ENCODE assay signal across 11 mouse cellular contexts in genomic region chr9:37568605-37569214, GRCm38 (mm10). TPM values are rescaled to one million over a fixed set of nuclear protein-coding genes. Genes with fewer than 3 reads are reported as not detected.
DNase-seq lines count a peak whose midpoint lies in the region; ATAC-seq and TF ChIP-seq lines count a peak whose summit lies in the region.
"Had no signal": no experiment of that assay in that cellular context is flagged by ENCODE, and none has a peak within 500 bp of the region (broad histone marks: within the 10 kb centered on the region; RNA-seq: fewer than 3 reads in every experiment).

No protein-coding gene starts in this region.

- no peaks in the 10 kb centered on the region for H3K79me2 ChIP-seq in MEL (ENCODE audit: control insufficient read depth, insufficient read depth, low read length, poor library complexity)

- no peak for DNase-seq in heart, adult 18-20 months
- peak; percentile 34 for DNase-seq in MEL (ENCODE audit: low read depth, low spot score)
- peak; percentile 8 to 22 for DNase-seq in heart, postnatal 14 days
- DNase-seq in kidney, postnatal 36 days = peak; percentile 34 to 38
- no peak for DNase-seq in thymus, adult 2 months
- DNase-seq: gastrocnemius, postnatal 36 days had no signal

- no peaks in the 10 kb centered on the region for H3K9me3 ChIP-seq in heart, embryonic 16.5 days (replicated peaks; ENCODE audit: control insufficient read depth, low read length)
- H3K9me3 ChIP-seq in MEL (replicated peaks; ENCODE audit: insufficient read depth, low read length) = no peaks in the 10 kb centered on the region
- H3K9me3 ChIP-seq in midbrain, embryonic 13.5 days = no peaks in the 10 kb centered on the region
- H3K9me3 ChIP-seq: embryonic facial prominence, embryonic 15.5 days had no signal

- no peak for TF ChIP-seq EP300 in MEL (IDR thresholded peaks at IDR 0.05; ENCODE audit: low read depth in 1 of 2, low read length in 2 of 2)

- no peaks in the 10 kb centered on the region for H3K36me3 ChIP-seq in heart, embryonic 16.5 days (ENCODE audit: control insufficient read depth, insufficient read depth)
- peaks cover 0 to 73% of the 10 kb centered on the region in 2 experiments; a peak in 2 of 4 replicates for H3K36me3 ChIP-seq in MEL (ENCODE audit: control insufficient read depth in 1 of 2, insufficient read depth in 2 of 2, low read length in 2 of 2)
- no peaks in the 10 kb centered on the region for H3K36me3 ChIP-seq in thymus, adult 2 months (ENCODE audit: control insufficient read depth, insufficient read depth, low read length)
- no peaks in the 10 kb centered on the region for H3K36me3 ChIP-seq in midbrain, embryonic 13.5 days
- H3K36me3 ChIP-seq: embryonic facial prominence, embryonic 15.5 days had no signal

- no peak for TF ChIP-seq CTCF in MEL (IDR thresholded peaks at IDR 0.05 in 2 of 3, conservative IDR thresholded peaks at IDR 0.05 in 1 of 3; ENCODE audit: control insufficient read depth in 1 of 3, insufficient read depth in 1 of 3, low read depth in 2 of 3, low read length in 3 of 3, poor library complexity in 1 of 3, severe bottlenecking in 1 of 3)
- TF ChIP-seq CTCF in thymus, adult 2 months (IDR thresholded peaks at IDR 0.05; ENCODE audit: borderline replicate concordance, control insufficient read depth, extremely low read depth, insufficient read depth, low read length, poor library complexity) = no peak

- TF ChIP-seq POLR2A in MEL (IDR thresholded peaks at IDR 0.05; ENCODE audit: control insufficient read depth in 1 of 2, insufficient read depth in 1 of 2, low read depth in 1 of 2, low read length in 2 of 2, poor library complexity in 1 of 2) = no peak
- no peak for TF ChIP-seq POLR2A in thymus, adult 2 months (IDR thresholded peaks at IDR 0.05; ENCODE audit: control insufficient read depth, extremely low read depth, insufficient read depth, low read length, poor library complexity)

- H3K4me3 ChIP-seq in heart, embryonic 16.5 days (ENCODE audit: low read length) = no peak overlapping the region
- peak overlapping the region; percentile 54 to 72 for H3K4me3 ChIP-seq in MEL (ENCODE audit: control insufficient read depth in 1 of 2, insufficient read depth in 1 of 2, low read depth in 2 of 2, low read length in 2 of 2)
- no peak overlapping the region for H3K4me3 ChIP-seq in thymus, adult 2 months (ENCODE audit: control insufficient read depth, insufficient read depth, low read length)
- H3K4me3 ChIP-seq in midbrain, embryonic 13.5 days (replicated peaks) = no peak overlapping the region
- H3K4me3 ChIP-seq: embryonic facial prominence, embryonic 15.5 days had no signal

- WGBS in heart, embryonic 16.5 days = 41% methylated on average over 4 of the region's 4 CpGs
- 59% methylated on average over 4 of the region's 4 CpGs for WGBS in thymus, adult 2 months
- 47% methylated on average over 4 of the region's 4 CpGs for WGBS in midbrain, embryonic 13.5 days

- peaks cover 17% of the 10 kb centered on the region for H3K4me1 ChIP-seq in heart, embryonic 16.5 days (ENCODE audit: control insufficient read depth, insufficient read depth, low read length)
- H3K4me1 ChIP-seq in MEL (ENCODE audit: control insufficient read depth in 1 of 2, insufficient read depth in 2 of 2, low read length in 2 of 2) = peaks cover 48 to 64% of the 10 kb centered on the region in 2 experiments
- H3K4me1 ChIP-seq in thymus, adult 2 months (replicated peaks; ENCODE audit: control insufficient read depth, insufficient read depth, low read length) = peaks cover 12% of the 10 kb centered on the region
- peaks cover 11% of the 10 kb centered on the region for H3K4me1 ChIP-seq in midbrain, embryonic 13.5 days (replicated peaks)

- H3K4me2 ChIP-seq in heart, embryonic 16.5 days (ENCODE audit: low read depth, low read length) = peak overlapping the region; percentile 56; the same call in 1 of the 2 replicates
- H3K4me2 ChIP-seq in midbrain, embryonic 13.5 days (replicated peaks) = no peak overlapping the region
- H3K4me2 ChIP-seq: embryonic facial prominence, embryonic 15.5 days had no signal

- TF ChIP-seq RAD21 in MEL (IDR thresholded peaks at IDR 0.05; ENCODE audit: low read depth, low read length) = no peak

- intact Hi-C loops in heart, postnatal 14 days (cut with DNase I) = loop anchor here (5.0 kb wide), 1 partner anchor 44 kb away; the partner anchor contains the start of gene Spa17

- H3K9ac ChIP-seq in heart, embryonic 16.5 days (ENCODE audit: low read length) = no peak overlapping the region
- H3K9ac ChIP-seq in MEL (ENCODE audit: control insufficient read depth, low read depth, low read length, poor library complexity, severe bottlenecking) = peak overlapping the region; percentile 67
- H3K9ac ChIP-seq in midbrain, embryonic 13.5 days (replicated peaks) = no peak overlapping the region
- H3K9ac ChIP-seq: embryonic facial prominence, embryonic 15.5 days had no signal

- ATAC-seq in heart, embryonic 16.5 days (replicated peaks; ENCODE audit: extremely low read depth, insufficient read depth, low FRiP score) = no peak
- no peak for ATAC-seq in CD4-positive, CD25-positive, alpha-beta regulatory T cell, adult 4 months
- ATAC-seq in midbrain, embryonic 13.5 days = no peak

- no peaks in the 10 kb centered on the region for H3K27me3 ChIP-seq in heart, embryonic 16.5 days (ENCODE audit: control insufficient read depth, insufficient read depth, low read length)
- H3K27me3 ChIP-seq in MEL (ENCODE audit: control insufficient read depth in 1 of 2, insufficient read depth in 2 of 2, low read length in 2 of 2) = no peaks in the 10 kb centered on the region
- 0 out of 2 replicates have a peak, but pooled peaks cover 3% of the 10 kb centered on the region for H3K27me3 ChIP-seq in thymus, adult 2 months (ENCODE audit: control insufficient read depth, insufficient read depth, low read length)
- no peaks in the 10 kb centered on the region for H3K27me3 ChIP-seq in midbrain, embryonic 13.5 days

- H3K27ac ChIP-seq in heart, embryonic 16.5 days (ENCODE audit: low read length) = no peak overlapping the region
- H3K27ac ChIP-seq in MEL (ENCODE audit: control insufficient read depth, low read depth, low read length) = peak overlapping the region; percentile 83
- no peak overlapping the region for H3K27ac ChIP-seq in thymus, adult 2 months (ENCODE audit: control insufficient read depth, insufficient read depth, low read length)
- no peak overlapping the region for H3K27ac ChIP-seq in midbrain, embryonic 13.5 days
- H3K27ac ChIP-seq: embryonic facial prominence, embryonic 15.5 days; macrophage had no signal

RNA-seq across cellular contexts. Expression of gene Siae, which starts 13.2 kb away (rescaled TPM):
- polyA plus RNA-seq in heart, embryonic 16.5 days (2015; fragmentation: Nextera tagmentation; extraction: Ambion mirVana) = 9.2 and 10.9 TPM in 2 replicates
- total RNA-seq in heart, adult 18-20 months (2021) = 1 to 10 TPM; 8.3 to 9.1 TPM
- 4.9 and 5.1 TPM in 2 replicates for total RNA-seq in MEL (2012; rRNA removed)
- polyA plus RNA-seq in MEL (2012; ENCODE audit: insufficient read depth in 1 of 2, insufficient read length in 2 of 2, low read depth in 1 of 2, low replicate concordance in 2 of 2, missing spikeins in 1 of 2) = 1 to 10 TPM in 1 of 2 experiments, not detected in 1; 9.2 TPM
- total RNA-seq in heart, postnatal 14 days (2021) = 1 to 10 TPM; 7.8 to 9.1 TPM
- polyA plus RNA-seq in thymus, adult 2 months (2012; rRNA removed) = 9.0 and 10.0 TPM in 2 replicates
- polyA plus RNA-seq in CD4-positive, CD25-positive, alpha-beta regulatory T cell, adult 4 months (2017; shearing (Covaris generic)) = 10 to 100 TPM; 17.2 to 17.7 TPM
- polyA plus RNA-seq in midbrain, embryonic 13.5 days (2015; fragmentation: Nextera tagmentation; extraction: Ambion mirVana) = 8.1 and 9.2 TPM in 2 replicates

RNA-seq across cellular contexts. Expression of gene Nrgn, which starts 16.0 kb away (rescaled TPM):
- polyA plus RNA-seq in heart, embryonic 16.5 days (2015; fragmentation: Nextera tagmentation; extraction: Ambion mirVana) = 3.4 and 4.3 TPM in 2 replicates
- total RNA-seq in heart, adult 18-20 months (2021) = 1 to 10 TPM; 5.7 to 6.2 TPM
- 0.58 and 0.78 TPM in 2 replicates for total RNA-seq in MEL (2012; rRNA removed)
- 10 to 100 TPM in 1 of 2 experiments, not detected in 1; 43.5 TPM for polyA plus RNA-seq in MEL (2012; ENCODE audit: insufficient read depth in 1 of 2, insufficient read length in 2 of 2, low read depth in 1 of 2, low replicate concordance in 2 of 2, missing spikeins in 1 of 2)
- 1 to 10 TPM; 2.4 to 3.9 TPM for total RNA-seq in heart, postnatal 14 days (2021)
- 14.2 and 16.2 TPM in 2 replicates for polyA plus RNA-seq in thymus, adult 2 months (2012; rRNA removed)
- polyA plus RNA-seq in CD4-positive, CD25-positive, alpha-beta regulatory T cell, adult 4 months (2017; shearing (Covaris generic)) = under 1 TPM; 0.51 to 0.86 TPM
- polyA plus RNA-seq in midbrain, embryonic 13.5 days (2015; fragmentation: Nextera tagmentation; extraction: Ambion mirVana) = 3.4 and 3.7 TPM in 2 replicates

RNA-seq across cellular contexts. Expression of gene Vsig2, which starts 29.7 kb away (rescaled TPM):
- 2.1 and 5.3 TPM in 2 replicates for polyA plus RNA-seq in heart, embryonic 16.5 days (2015; fragmentation: Nextera tagmentation; extraction: Ambion mirVana)
- total RNA-seq in heart, adult 18-20 months (2021) = 1 to 10 TPM; 3.9 to 4.9 TPM
- total RNA-seq in MEL (2012; rRNA removed) = not detected in 2 replicates
- polyA plus RNA-seq in MEL (2012; ENCODE audit: insufficient read depth in 1 of 2, insufficient read length in 2 of 2, low read depth in 1 of 2, low replicate concordance in 2 of 2, missing spikeins in 1 of 2) = under 1 TPM in 1 of 2 experiments, not detected in 1; 0.64 TPM
- 10 to 100 TPM in 1 of 2 experiments, 1 to 10 TPM in 1; 7.9 to 11.3 TPM for total RNA-seq in heart, postnatal 14 days (2021)
- polyA plus RNA-seq in thymus, adult 2 months (2012; rRNA removed) = 1.5 and 3.3 TPM in 2 replicates
- polyA plus RNA-seq in CD4-positive, CD25-positive, alpha-beta regulatory T cell, adult 4 months (2017; shearing (Covaris generic)) = not detected
- 0.37 and 0.42 TPM in 2 replicates for polyA plus RNA-seq in midbrain, embryonic 13.5 days (2015; fragmentation: Nextera tagmentation; extraction: Ambion mirVana)
- polyA plus RNA-seq: macrophage had no signal

RNA-seq across cellular contexts. Expression of gene Esam, which starts 40.8 kb away (rescaled TPM):
- 92.1 and 101 TPM in 2 replicates for polyA plus RNA-seq in heart, embryonic 16.5 days (2015; fragmentation: Nextera tagmentation; extraction: Ambion mirVana)
- 10 to 100 TPM; 67.1 to 69.5 TPM for total RNA-seq in heart, adult 18-20 months (2021)
- 0.10 and 0.23 TPM in 2 replicates for total RNA-seq in MEL (2012; rRNA removed)
- polyA plus RNA-seq in MEL (2012; ENCODE audit: insufficient read depth in 1 of 2, insufficient read length in 2 of 2, low read depth in 1 of 2, low replicate concordance in 2 of 2, missing spikeins in 1 of 2) = under 1 TPM in 1 of 2 experiments, not detected in 1; 0.89 TPM
- 100 to 1,000 TPM; 112 to 121 TPM for total RNA-seq in heart, postnatal 14 days (2021)
- 9.6 and 14.1 TPM in 2 replicates for polyA plus RNA-seq in thymus, adult 2 months (2012; rRNA removed)
- not detected for polyA plus RNA-seq in CD4-positive, CD25-positive, alpha-beta regulatory T cell, adult 4 months (2017; shearing (Covaris generic))
- polyA plus RNA-seq in midbrain, embryonic 13.5 days (2015; fragmentation: Nextera tagmentation; extraction: Ambion mirVana) = 33.5 and 34.5 TPM in 2 replicates

RNA-seq across cellular contexts. Expression of gene Spa17, which starts 44.8 kb away (rescaled TPM):
- 7.6 and 7.9 TPM in 2 replicates for polyA plus RNA-seq in heart, embryonic 16.5 days (2015; fragmentation: Nextera tagmentation; extraction: Ambion mirVana)
- 1 to 10 TPM; 1.3 to 1.7 TPM for total RNA-seq in heart, adult 18-20 months (2021)
- total RNA-seq in MEL (2012; rRNA removed) = 0.46 and 1.2 TPM in 2 replicates
- polyA plus RNA-seq in MEL (2012; ENCODE audit: insufficient read depth in 1 of 2, insufficient read length in 2 of 2, low read depth in 1 of 2, low replicate concordance in 2 of 2, missing spikeins in 1 of 2) = 1 to 10 TPM in 1 of 2 experiments, not detected in 1; 2.6 TPM
- total RNA-seq in heart, postnatal 14 days (2021) = 1 to 10 TPM; 2.1 to 2.9 TPM
- 0.20 and 0.47 TPM in 2 replicates for polyA plus RNA-seq in thymus, adult 2 months (2012; rRNA removed)
- under 1 TPM in 1 of 2 experiments, not detected in 1; 0.97 TPM for polyA plus RNA-seq in CD4-positive, CD25-positive, alpha-beta regulatory T cell, adult 4 months (2017; shearing (Covaris generic))
- polyA plus RNA-seq in midbrain, embryonic 13.5 days (2015; fragmentation: Nextera tagmentation; extraction: Ambion mirVana) = 10.7 and 13.6 TPM in 2 replicates

Comparison
In these comparisons a context has a peak if more than half of its experiments do, and no peak if none do; other contexts are left out.
1. DNase-seq: peak in MEL (single experiment), heart, postnatal 14 days (2 of 2) and kidney, postnatal 36 days (2 of 2); none in heart, adult 18-20 months (0 of 2) and thymus, adult 2 months (single experiment).
2. H3K4me3 ChIP-seq: peak in MEL (2 of 2); none in heart, embryonic 16.5 days (single experiment), thymus, adult 2 months (single experiment) and midbrain, embryonic 13.5 days (single experiment).